Mouse (Mus musculus) heart, adult 2 months (tissue): ENCODE measurements around the gene Fbxo24.

Experiments used
- CTCF ChIP-seq: fragments of 200-600 bp; IDR thresholded peaks from 2 replicates; pipeline ENCODE4 v1.8.1; 2022; ENCODE audit warnings: antibody characterized with exemption, mild to moderate bottlenecking, moderate library complexity
- POLR2A ChIP-seq: fragments of 200-500 bp; IDR thresholded peaks from 2 replicates; pipeline ENCODE4 v1.6.1; 2011; ENCODE audit warnings: mild to moderate bottlenecking, low read depth, low read length, control low read depth; ENCODE audit not compliant: insufficient read depth

GRCm38 (mm10) chr5:137600281-137600618 lies 28.6 kb downstream of the Fbxo24 start:
- TF ChIP-seq POLR2A (no peak), CTCF (no peak)
